In genomic region chr11:5892151-5892591, GRCm38 (mm10) we compare ENCODE assay signal across 9 mouse cellular contexts. TPM values are rescaled to one million over a fixed set of nuclear protein-coding genes. Genes with fewer than 3 reads are reported as not detected.
DNase-seq lines count a peak whose midpoint lies in the region; ATAC-seq and TF ChIP-seq lines count a peak whose summit lies in the region.
"Had no signal": no experiment of that assay in that cellular context is flagged by ENCODE, and none has a peak within 500 bp of the region (broad histone marks: within the 10 kb centered on the region; RNA-seq: fewer than 3 reads in every experiment).

No protein-coding gene starts in this region.

- WGBS in midbrain, postnatal 0 days = 72% methylated on average over 8 of the region's 8 CpGs
- 73% methylated on average over 8 of the region's 8 CpGs for WGBS in midbrain, embryonic 11.5 days
- 13% methylated on average over 8 of the region's 8 CpGs for WGBS in kidney, postnatal 0 days

- H3K79me2 ChIP-seq in myocyte (ENCODE audit: control insufficient read depth, insufficient read depth) = no peaks in the 10 kb centered on the region

- TF ChIP-seq POLR2A in myocyte (IDR thresholded peaks at IDR 0.05; ENCODE audit: insufficient read length, low read depth) = no peak

- H3K9me3 ChIP-seq in midbrain, postnatal 0 days (ENCODE audit: low read length) = no peaks in the 10 kb centered on the region
- no peaks in the 10 kb centered on the region for H3K9me3 ChIP-seq in midbrain, embryonic 11.5 days (ENCODE audit: control insufficient read depth, low read length)
- no peaks in the 10 kb centered on the region for H3K9me3 ChIP-seq in kidney, postnatal 0 days (replicated peaks; ENCODE audit: low read length)

- TF ChIP-seq CTCF in midbrain, postnatal 0 days (IDR thresholded peaks at IDR 0.05) = no peak
- no peak for TF ChIP-seq CTCF in kidney, postnatal 0 days (IDR thresholded peaks at IDR 0.05; ENCODE audit: low read depth)

- no peak overlapping the region for H3K4me2 ChIP-seq in midbrain, postnatal 0 days (ENCODE audit: low read depth, low read length, poor library complexity, severe bottlenecking)
- no peak overlapping the region for H3K4me2 ChIP-seq in midbrain, embryonic 11.5 days
- H3K4me2 ChIP-seq in kidney, postnatal 0 days (ENCODE audit: low read length) = no peak overlapping the region
- H3K4me2 ChIP-seq in myocyte (ENCODE audit: low read depth) = peak overlapping the region; percentile 23

- H3ac ChIP-seq in myocyte (ENCODE audit: control insufficient read depth, insufficient read length) = no peak overlapping the region

- no peaks in the 10 kb centered on the region for H3K4me1 ChIP-seq in midbrain, postnatal 0 days (ENCODE audit: insufficient read depth, low read length)
- H3K4me1 ChIP-seq in midbrain, embryonic 11.5 days (ENCODE audit: control insufficient read depth, insufficient read depth, low read length) = peaks cover 5% of the 10 kb centered on the region
- peaks cover 18% of the 10 kb centered on the region for H3K4me1 ChIP-seq in kidney, postnatal 0 days (replicated peaks; ENCODE audit: insufficient read depth, low read length)

- no peak overlapping the region for H3K9ac ChIP-seq in midbrain, postnatal 0 days (replicated peaks; ENCODE audit: low read length, poor library complexity, severe bottlenecking)
- H3K9ac ChIP-seq in midbrain, embryonic 11.5 days (ENCODE audit: low read length) = no peak overlapping the region
- no peak overlapping the region for H3K9ac ChIP-seq in kidney, postnatal 0 days (ENCODE audit: low read depth, low read length)

- no peaks in the 10 kb centered on the region for H3K36me3 ChIP-seq in midbrain, postnatal 0 days (ENCODE audit: insufficient read depth, low read length)
- no peaks in the 10 kb centered on the region for H3K36me3 ChIP-seq in midbrain, embryonic 11.5 days (ENCODE audit: control insufficient read depth, insufficient read depth, low read length)
- H3K36me3 ChIP-seq in kidney, postnatal 0 days (ENCODE audit: insufficient read depth, low read length) = no peaks in the 10 kb centered on the region
- H3K36me3 ChIP-seq in myocyte (ENCODE audit: control insufficient read depth, insufficient read depth) = no peaks in the 10 kb centered on the region

- peaks cover 2% of the 10 kb centered on the region; the same call in 1 of the 2 replicates for H3K27me3 ChIP-seq in midbrain, postnatal 0 days (ENCODE audit: insufficient read depth, low read length)
- H3K27me3 ChIP-seq in midbrain, embryonic 11.5 days (ENCODE audit: control insufficient read depth, insufficient read depth, low read length) = peaks cover 2% of the 10 kb centered on the region
- no peaks in the 10 kb centered on the region for H3K27me3 ChIP-seq in kidney, postnatal 0 days (ENCODE audit: insufficient read depth, low read length)
- no peaks in the 10 kb centered on the region for H3K27me3 ChIP-seq in myocyte (ENCODE audit: control insufficient read depth, insufficient read depth, insufficient read length)

- no peak for ATAC-seq in midbrain, postnatal 0 days (ENCODE audit: low FRiP score)
- no peak for ATAC-seq in midbrain, embryonic 11.5 days (ENCODE audit: low FRiP score)
- ATAC-seq in kidney, postnatal 0 days (replicated peaks; ENCODE audit: low FRiP score, low read depth) = peak; percentile 87
- ATAC-seq in activated CD4-positive, CD25-positive, alpha-beta regulatory T cell, adult 4 months = no peak

- H3K27ac ChIP-seq in midbrain, postnatal 0 days (ENCODE audit: low read depth, low read length) = no peak overlapping the region
- H3K27ac ChIP-seq in midbrain, embryonic 11.5 days (ENCODE audit: low read depth, low read length) = no peak overlapping the region
- peak overlapping the region; percentile 27; the same call in 1 of the 2 replicates for H3K27ac ChIP-seq in kidney, postnatal 0 days

- peak; percentile 33 for DNase-seq in midbrain, postnatal 0 days (ENCODE audit: low spot score)
- no peak for DNase-seq in midbrain, embryonic 11.5 days (ENCODE audit: low spot score, missing footprints)
- DNase-seq in heart, adult 9 months (ENCODE audit: low spot score in 2 of 2) = peak; percentile 31 to 32
- DNase-seq in kidney, postnatal 0 days (ENCODE audit: low spot score) = peak; percentile 91
- no peak for DNase-seq in urinary bladder, postnatal 10 days (ENCODE audit: low spot score)
- DNase-seq in urinary bladder, adult 18-20 months (ENCODE audit: low spot score in 2 of 2) = no peak

- H3K4me3 ChIP-seq in midbrain, postnatal 0 days (ENCODE audit: low read depth, low read length) = no peak overlapping the region
- H3K4me3 ChIP-seq in midbrain, embryonic 11.5 days (ENCODE audit: low read depth, low read length) = no peak overlapping the region
- no peak overlapping the region for H3K4me3 ChIP-seq in kidney, postnatal 0 days (replicated peaks; ENCODE audit: low read depth, low read length)
- no peak overlapping the region for H3K4me3 ChIP-seq in myocyte

TF ChIP-seq in myocyte, 11 proteins besides CTCF, POLR2A, EP300 and RAD21:
- TF ChIP-seq TCF12 (IDR thresholded peaks at IDR 0.05; ENCODE audit: insufficient read depth, poor library complexity, severe bottlenecking) = no peak
- TF ChIP-seq MYOD1 (IDR thresholded peaks at IDR 0.05; ENCODE audit: control insufficient read depth in 1 of 3, insufficient read length in 2 of 3, low read depth in 2 of 3) = peak in 1 of 3 experiments; percentile 6
- no peak for TF ChIP-seq TCF3 (IDR thresholded peaks at IDR 0.05; ENCODE audit: insufficient read length, low read depth)
- TF ChIP-seq MYOG (IDR thresholded peaks at IDR 0.05; ENCODE audit: control insufficient read depth in 1 of 3, insufficient read depth in 1 of 3, insufficient read length in 2 of 3, low read depth in 2 of 3) = peak in 1 of 3 experiments; percentile 13

RNA-seq across cellular contexts. Expression of gene Myl7, which starts 6.4 kb away (rescaled TPM):
- not detected in 2 replicates for total RNA-seq in midbrain, postnatal 0 days (2014; rRNA removed)
- polyA plus RNA-seq in midbrain, postnatal 0 days (2015; fragmentation: Nextera tagmentation; extraction: Ambion mirVana) = 0.31 TPM in 1 of 2 replicates, not detected in the other
- 0.59 and 0.92 TPM in 2 replicates for polyA plus RNA-seq in midbrain, embryonic 11.5 days (2014; fragmentation: Nextera tagmentation; extraction: Ambion mirVana)
- 1.6 and 1.9 TPM in 2 replicates for polyA plus RNA-seq in kidney, postnatal 0 days (2015; fragmentation: Nextera tagmentation; extraction: Ambion mirVana)
- not detected for polyA plus RNA-seq in myocyte (2012; fragmentation: generic; extraction: Trizol)
- not detected for polyA plus RNA-seq in activated CD4-positive, CD25-positive, alpha-beta regulatory T cell, adult 4 months (2017; shearing (Covaris generic))
- total RNA-seq: gastrocnemius, postnatal 4 days had no signal

RNA-seq across cellular contexts. Expression of gene Pold2, which starts 14.1 kb away (rescaled TPM):
- 21.3 and 30.3 TPM in 2 replicates for total RNA-seq in midbrain, postnatal 0 days (2014; rRNA removed)
- polyA plus RNA-seq in midbrain, postnatal 0 days (2015; fragmentation: Nextera tagmentation; extraction: Ambion mirVana) = 41.1 and 47.7 TPM in 2 replicates
- polyA plus RNA-seq in midbrain, embryonic 11.5 days (2014; fragmentation: Nextera tagmentation; extraction: Ambion mirVana) = 83.8 and 97.4 TPM in 2 replicates
- 74.4 and 82.6 TPM in 2 replicates for polyA plus RNA-seq in kidney, postnatal 0 days (2015; fragmentation: Nextera tagmentation; extraction: Ambion mirVana)
- 101 TPM for polyA plus RNA-seq in myocyte (2012; fragmentation: generic; extraction: Trizol)
- polyA plus RNA-seq in activated CD4-positive, CD25-positive, alpha-beta regulatory T cell, adult 4 months (2017; shearing (Covaris generic)) = 10 to 100 TPM; 20.6 to 26.9 TPM

RNA-seq across cellular contexts. Expression of gene Aebp1, which starts 30.4 kb away (rescaled TPM):
- 19.8 and 29.7 TPM in 2 replicates for total RNA-seq in midbrain, postnatal 0 days (2014; rRNA removed)
- 25.8 and 28.9 TPM in 2 replicates for polyA plus RNA-seq in midbrain, postnatal 0 days (2015; fragmentation: Nextera tagmentation; extraction: Ambion mirVana)
- 15.0 and 15.8 TPM in 2 replicates for polyA plus RNA-seq in midbrain, embryonic 11.5 days (2014; fragmentation: Nextera tagmentation; extraction: Ambion mirVana)
- polyA plus RNA-seq in kidney, postnatal 0 days (2015; fragmentation: Nextera tagmentation; extraction: Ambion mirVana) = 33.9 and 38.6 TPM in 2 replicates
- 103 TPM for polyA plus RNA-seq in myocyte (2012; fragmentation: generic; extraction: Trizol)
- polyA plus RNA-seq in activated CD4-positive, CD25-positive, alpha-beta regulatory T cell, adult 4 months (2017; shearing (Covaris generic)) = under 1 TPM in 1 of 2 experiments, not detected in 1; 0.56 TPM

RNA-seq across cellular contexts. Expression of gene Polm, which starts 54.4 kb away (rescaled TPM):
- total RNA-seq in midbrain, postnatal 0 days (2014; rRNA removed) = 6.6 and 10.7 TPM in 2 replicates
- 5.7 and 6.2 TPM in 2 replicates for polyA plus RNA-seq in midbrain, postnatal 0 days (2015; fragmentation: Nextera tagmentation; extraction: Ambion mirVana)
- polyA plus RNA-seq in midbrain, embryonic 11.5 days (2014; fragmentation: Nextera tagmentation; extraction: Ambion mirVana) = 7.1 and 7.3 TPM in 2 replicates
- polyA plus RNA-seq in kidney, postnatal 0 days (2015; fragmentation: Nextera tagmentation; extraction: Ambion mirVana) = 7.8 and 8.7 TPM in 2 replicates
- 4.3 TPM for polyA plus RNA-seq in myocyte (2012; fragmentation: generic; extraction: Trizol)
- polyA plus RNA-seq in activated CD4-positive, CD25-positive, alpha-beta regulatory T cell, adult 4 months (2017; shearing (Covaris generic)) = 10 to 100 TPM; 20.6 to 22.5 TPM

RNA-seq across cellular contexts. Expression of gene Gck, which starts 57.7 kb away (rescaled TPM):
- total RNA-seq in midbrain, postnatal 0 days (2014; rRNA removed) = 7.6 and 7.7 TPM in 2 replicates
- 13.2 and 14.1 TPM in 2 replicates for polyA plus RNA-seq in midbrain, postnatal 0 days (2015; fragmentation: Nextera tagmentation; extraction: Ambion mirVana)
- polyA plus RNA-seq in midbrain, embryonic 11.5 days (2014; fragmentation: Nextera tagmentation; extraction: Ambion mirVana) = 1.5 and 1.8 TPM in 2 replicates
- 0.64 and 1.0 TPM in 2 replicates for polyA plus RNA-seq in kidney, postnatal 0 days (2015; fragmentation: Nextera tagmentation; extraction: Ambion mirVana)
- polyA plus RNA-seq in myocyte (2012; fragmentation: generic; extraction: Trizol) = 0.07 TPM
- polyA plus RNA-seq in activated CD4-positive, CD25-positive, alpha-beta regulatory T cell, adult 4 months (2017; shearing (Covaris generic)) = not detected
- total RNA-seq: gastrocnemius, postnatal 4 days had no signal

Comparison
In these comparisons a context has a peak if more than half of its experiments do, and no peak if none do; other contexts are left out.
1. DNase-seq: peak in midbrain, postnatal 0 days (single experiment), heart, adult 9 months (2 of 2) and kidney, postnatal 0 days (single experiment); none in midbrain, embryonic 11.5 days (single experiment), urinary bladder, postnatal 10 days (single experiment) and urinary bladder, adult 18-20 months (0 of 2).
2. RNA of gene Aebp1, which starts 30.4 kb away (polyA plus RNA-seq): 103 TPM in myocyte (single experiment), 33.9 to 38.6 TPM in kidney, postnatal 0 days, 25.8 to 28.9 TPM in midbrain, postnatal 0 days and 15.0 to 15.8 TPM in midbrain, embryonic 11.5 days; 0.56 TPM in activated CD4-positive, CD25-positive, alpha-beta regulatory T cell, adult 4 months; every median in the first group is over 10 times any median in the second.